Mouse (Mus musculus): ENCODE data around the gene Vapa. TPM values are rescaled to one million over a fixed set of nuclear protein-coding genes. Genes with fewer than 3 reads are reported as not detected.
A peak's percentile ranks its signal among the peaks of the same experiment; 100 is the strongest.

Gene Vapa
- total and polyA plus RNA-seq, 3 experiments, result 14.3 to 91.4 (median 86.1) TPM

- Histone ChIP-seq H3K4me1 (ENCODE audit: control insufficient read depth, insufficient read depth, low read length) (no peaks in the 10 kb centered on the region), H3K27ac (no peak overlapping the region), H3K4me3 (no peak overlapping the region), H3K9ac (ENCODE audit: low read depth, low read length) (no peak overlapping the region), H3K36me3 (ENCODE audit: control insufficient read depth, insufficient read depth, low read length) (no peaks in the 10 kb centered on the region), H3K27me3 (ENCODE audit: control insufficient read depth, insufficient read depth, low read length) (no peaks in the 10 kb centered on the region), H3K79me2 (replicated peaks; ENCODE audit: control insufficient read depth, insufficient read depth, low read length) (no peaks in the 10 kb centered on the region)
- 97% methylated on average over 2 of the region's 2 CpGs for WGBS
- DNase-seq, result no peak
- TF ChIP-seq EP300 (IDR thresholded peaks at IDR 0.05; ENCODE audit: insufficient read depth, low read depth, low read length), result no peak
- intact Hi-C loops (cut with DNase I), result loop anchor here (5.0 kb wide), 1 partner anchor 59 kb away; no protein-coding TSS in a partner anchor
Observed at GRCm38 (mm10) chr17:65618431-65618830, 5.1 kb upstream of the Vapa start.

GRCm38 (mm10) chr17:65615678-65616077 lies 2.3 kb upstream of the Vapa start:
- Histone ChIP-seq H3K9ac (ENCODE audit: low read depth, low read length) (no peak overlapping the region), H3K79me2 (replicated peaks; ENCODE audit: control insufficient read depth, insufficient read depth, low read length) (peaks cover 3% of the 10 kb centered on the region; the same call in 1 of the 2 replicates), H3K4me1 (ENCODE audit: control insufficient read depth, insufficient read depth, low read length) (no peaks in the 10 kb centered on the region; the same call in 1 of the 2 replicates), H3K27ac (no peak overlapping the region), H3K36me3 (ENCODE audit: control insufficient read depth, insufficient read depth, low read length) (peaks cover 7% of the 10 kb centered on the region; the same call in 1 of the 2 replicates), H3K4me3 (no peak overlapping the region), H3K27me3 (ENCODE audit: control insufficient read depth, insufficient read depth, low read length) (no peaks in the 10 kb centered on the region)
- intact Hi-C loops (cut with DNase I), result loop anchor here (2.0 to 5.0 kb wide), 2 partner anchors 62 to 485 kb away; partner anchors contain the start of gene Ndufv2
- WGBS, result 70% methylated on average over 3 of the region's 3 CpGs
- TF ChIP-seq CTCF (IDR thresholded peaks at IDR 0.05) (no peak), POLR2A (IDR thresholded peaks at IDR 0.05; ENCODE audit: insufficient read depth, low read depth, low read length) (no peak), EP300 (IDR thresholded peaks at IDR 0.05; ENCODE audit: insufficient read depth, low read depth, low read length) (no peak)
- DNase-seq, result no peak

DNA sequence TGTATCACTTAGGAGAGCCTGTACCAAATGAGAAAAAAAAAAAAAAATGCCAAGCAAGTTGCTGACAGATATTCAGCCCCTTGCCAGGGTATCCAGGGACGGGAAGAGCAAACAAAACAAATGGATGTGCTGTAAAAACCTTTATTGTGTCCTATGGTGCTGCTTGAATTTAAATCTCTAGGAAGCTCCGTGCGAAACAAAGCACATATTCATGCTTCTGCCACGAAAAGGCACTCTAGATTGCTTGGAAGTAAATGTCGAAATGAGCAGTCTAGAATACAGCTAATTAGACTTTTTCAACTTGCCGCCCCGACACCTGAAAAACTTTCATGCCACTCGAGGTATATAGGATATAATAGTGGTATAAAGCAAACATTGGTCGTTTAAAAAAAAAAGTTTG lies 1.1 kb upstream of the Vapa start:
- Histone ChIP-seq H3K9ac (ENCODE audit: low read depth, low read length) (peak overlapping the region; percentile 67), H3K79me2 (replicated peaks; ENCODE audit: control insufficient read depth, insufficient read depth, low read length) (peaks cover 5% of the 10 kb centered on the region; the same call in 1 of the 2 replicates), H3K27ac (peak overlapping the region; percentile 100), H3K36me3 (ENCODE audit: control insufficient read depth, insufficient read depth, low read length) (peaks cover 13% of the 10 kb centered on the region), H3K4me1 (ENCODE audit: control insufficient read depth, insufficient read depth, low read length) (peaks cover 4% of the 10 kb centered on the region), H3K4me3 (peak overlapping the region; percentile 76), H3K27me3 (ENCODE audit: control insufficient read depth, insufficient read depth, low read length) (no peaks in the 10 kb centered on the region)
- intact Hi-C loops (cut with DNase I), result loop anchor here (2.0 kb wide), 1 partner anchor 486 kb away; the partner anchor contains the start of gene Ndufv2
- TF ChIP-seq CTCF (IDR thresholded peaks at IDR 0.05) (no peak), EP300 (IDR thresholded peaks at IDR 0.05; ENCODE audit: insufficient read depth, low read depth, low read length) (no peak), POLR2A (IDR thresholded peaks at IDR 0.05; ENCODE audit: insufficient read depth, low read depth, low read length) (no peak)
- no peak for DNase-seq
- WGBS, result 2% methylated on average over 9 of the region's 9 CpGs

DNA sequence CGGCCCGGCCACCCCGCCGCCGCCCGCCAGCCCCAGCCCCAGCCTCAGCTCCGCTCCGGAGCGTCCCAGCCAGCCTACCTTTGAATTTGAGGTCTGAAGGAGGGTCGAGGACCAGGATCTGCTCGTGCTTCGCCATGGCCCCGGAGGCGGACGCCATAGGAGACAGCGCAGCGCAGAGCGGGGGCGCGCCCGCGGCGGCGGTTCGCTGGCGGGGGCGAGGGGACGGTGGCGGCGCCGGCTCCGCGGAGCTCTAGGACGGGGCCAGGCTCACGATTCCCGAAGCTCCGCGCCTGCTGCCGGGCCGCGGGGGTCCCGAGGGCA lies 253 bp downstream of the Vapa start:
- peaks cover 9% of the 10 kb centered on the region for H3K79me2 ChIP-seq (replicated peaks; ENCODE audit: control insufficient read depth, insufficient read depth, low read length)
- H3K27ac ChIP-seq, result peak overlapping the region; percentile 100
- intact Hi-C loops (cut with DNase I), result loop anchor here (2.0 kb wide), 1 partner anchor 172 kb away; no protein-coding TSS in a partner anchor
- 1% methylated on average over 35 of the region's 42 CpGs for WGBS
- peak overlapping the region; percentile 96 for H3K9ac ChIP-seq (ENCODE audit: low read depth, low read length)
- H3K4me3 ChIP-seq, result peak overlapping the region; percentile 76
- peaks cover 25% of the 10 kb centered on the region for H3K36me3 ChIP-seq (ENCODE audit: control insufficient read depth, insufficient read depth, low read length)
- H3K4me1 ChIP-seq (ENCODE audit: control insufficient read depth, insufficient read depth, low read length), result peaks cover 12% of the 10 kb centered on the region
- no peaks in the 10 kb centered on the region for H3K27me3 ChIP-seq (ENCODE audit: control insufficient read depth, insufficient read depth, low read length)
- no peak for DNase-seq
- TF ChIP-seq EP300 (IDR thresholded peaks at IDR 0.05; ENCODE audit: insufficient read depth, low read depth, low read length), result no peak

- intact Hi-C loops (cut with DNase I), result loop anchor here (2.0 kb wide), 1 partner anchor 172 kb away; no protein-coding TSS in a partner anchor
- DNase-seq, result peak; percentile 62 to 64
- TF ChIP-seq EP300 (IDR thresholded peaks at IDR 0.05; ENCODE audit: insufficient read depth, low read depth, low read length), result no peak
- no peak for TF ChIP-seq CTCF (IDR thresholded peaks at IDR 0.05)
- no peak for TF ChIP-seq POLR2A (IDR thresholded peaks at IDR 0.05; ENCODE audit: insufficient read depth, low read depth, low read length)
- no peaks in the 10 kb centered on the region for H3K27me3 ChIP-seq (ENCODE audit: control insufficient read depth, insufficient read depth, low read length)
- under 1% methylated on average over 61 of the region's 91 CpGs for WGBS
- peaks cover 16% of the 10 kb centered on the region for H3K4me1 ChIP-seq (ENCODE audit: control insufficient read depth, insufficient read depth, low read length)
- H3K36me3 ChIP-seq (ENCODE audit: control insufficient read depth, insufficient read depth, low read length), result peaks cover 30% of the 10 kb centered on the region
- peak overlapping the region; percentile 81 for H3K4me3 ChIP-seq
- peaks cover 12% of the 10 kb centered on the region for H3K79me2 ChIP-seq (replicated peaks; ENCODE audit: control insufficient read depth, insufficient read depth, low read length)
- H3K27ac ChIP-seq, result peak overlapping the region; percentile 100
- H3K9ac ChIP-seq (ENCODE audit: low read depth, low read length), result peak overlapping the region; percentile 96
Observed at GRCm38 (mm10) chr17:65612391-65613141, 789 bp downstream of the Vapa start.

- H3K27me3 ChIP-seq (ENCODE audit: control insufficient read depth, insufficient read depth, low read length), result no peaks in the 10 kb centered on the region
- no peak overlapping the region; the same call in 1 of the 2 replicates for H3K27ac ChIP-seq
- under 1% methylated on average over 4 of the region's 4 CpGs for WGBS
- H3K4me1 ChIP-seq (ENCODE audit: control insufficient read depth, insufficient read depth, low read length), result peaks cover 20% of the 10 kb centered on the region
- no peak for DNase-seq
- intact Hi-C loops (cut with DNase I), result loop anchor here (2.0 kb wide), 1 partner anchor 173 kb away; no protein-coding TSS in a partner anchor
- no peak overlapping the region for H3K9ac ChIP-seq (ENCODE audit: low read depth, low read length)
- peaks cover 12% of the 10 kb centered on the region for H3K79me2 ChIP-seq (replicated peaks; ENCODE audit: control insufficient read depth, insufficient read depth, low read length)
- H3K36me3 ChIP-seq (ENCODE audit: control insufficient read depth, insufficient read depth, low read length), result peaks cover 38% of the 10 kb centered on the region
- H3K4me3 ChIP-seq, result peak overlapping the region; percentile 81
- TF ChIP-seq POLR2A (IDR thresholded peaks at IDR 0.05; ENCODE audit: insufficient read depth, low read depth, low read length), result no peak
- TF ChIP-seq CTCF (IDR thresholded peaks at IDR 0.05), result no peak
- no peak for TF ChIP-seq EP300 (IDR thresholded peaks at IDR 0.05; ENCODE audit: insufficient read depth, low read depth, low read length)
Observed at GRCm38 (mm10) chr17:65611721-65612120, 1.6 kb downstream of the Vapa start.

Data from heart, adult 2 months (tissue).